Mouse (Mus musculus): ENCODE measurements around the gene Snrpd2. TPM values are rescaled to one million over a fixed set of nuclear protein-coding genes. Genes with fewer than 3 reads are reported as not detected.

Snrpd2 gene
- polyA plus RNA-seq, 1 experiment: 19.0 TPM

DNA sequence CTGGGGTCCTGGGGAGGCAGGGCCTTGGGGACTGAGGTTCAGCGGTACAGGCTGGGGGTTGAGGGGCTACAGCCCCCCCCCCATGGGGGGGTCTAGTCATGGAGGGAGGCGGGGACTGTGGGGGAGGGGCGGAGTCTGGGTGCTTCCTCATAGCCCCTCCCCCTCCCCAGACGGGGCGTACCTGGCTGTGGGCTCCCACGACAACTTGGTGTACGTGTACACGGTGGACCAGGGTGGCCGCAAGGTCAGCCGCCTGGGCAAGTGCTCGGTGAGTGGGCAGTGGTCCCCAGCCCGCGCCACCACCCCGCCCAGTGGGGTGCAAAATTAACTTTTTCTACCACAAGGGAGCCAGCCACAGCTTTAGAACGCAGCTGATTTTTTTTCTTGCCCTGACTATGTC is 52.1 kb downstream of the Snrpd2 start:
- Histone ChIP-seq H3K4me3 (ENCODE audit: extremely low read depth, insufficient read depth, insufficient read length) (no peak overlapping the region), H3K27ac (ENCODE audit: insufficient read depth, low read length) (no peak overlapping the region), H3K36me3 (ENCODE audit: control insufficient read depth, insufficient read depth, low read length) (no peaks in the 10 kb centered on the region; the same call in 1 of the 2 replicates), H3K27me3 (ENCODE audit: control insufficient read depth, insufficient read depth, low read length) (no peaks in the 10 kb centered on the region), H3K4me1 (ENCODE audit: control insufficient read depth, insufficient read depth, insufficient read length) (no peaks in the 10 kb centered on the region)
- no peak for TF ChIP-seq CTCF (IDR thresholded peaks at IDR 0.05; ENCODE audit: extremely low read depth, insufficient read depth, insufficient read length, insufficient replicate concordance)
- TF ChIP-seq POLR2A (IDR thresholded peaks at IDR 0.05; ENCODE audit: low read depth, low read length): no peak
- DNase-seq (ENCODE audit: low read depth in 1 of 2, low spot score in 2 of 2): no peak
- WGBS: 86% methylated on average over 15 of the region's 15 CpGs

DNA sequence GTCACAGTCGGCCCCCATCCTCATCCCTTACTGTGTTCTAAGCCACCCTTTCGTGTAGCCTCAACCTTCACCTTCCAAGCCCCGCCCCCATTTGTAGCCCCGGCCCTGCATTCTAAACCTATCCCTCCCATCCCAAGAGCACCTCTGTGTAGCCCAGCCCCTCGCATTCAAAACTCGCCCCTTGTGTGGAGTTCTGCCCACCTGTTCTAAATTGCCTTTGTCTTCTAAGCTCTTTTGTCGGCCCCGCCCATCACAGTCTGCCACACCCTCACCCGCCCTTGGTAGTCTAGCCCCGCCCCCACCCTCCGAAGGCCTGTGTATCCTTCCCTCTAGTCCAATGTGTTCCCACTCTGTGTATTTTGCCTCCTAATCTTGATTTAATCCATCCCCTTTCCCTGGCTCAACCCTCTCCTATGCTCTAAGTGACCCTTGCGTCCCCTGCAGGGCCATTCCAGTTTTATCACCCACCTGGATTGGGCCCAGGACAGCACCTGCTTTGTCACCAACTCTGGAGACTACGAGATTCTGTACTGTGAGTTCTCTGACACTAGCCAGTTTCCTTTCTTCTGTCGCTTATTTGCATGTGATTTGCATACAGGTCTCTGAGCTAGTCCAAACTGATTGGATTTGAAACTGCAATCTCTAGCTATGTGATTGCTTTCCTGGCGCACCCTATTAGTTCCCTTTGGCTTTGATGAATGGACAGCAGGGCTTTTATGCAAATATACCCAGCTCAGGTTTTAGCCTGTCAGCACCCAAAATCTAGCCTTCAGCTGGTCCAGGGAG is 52.7 kb downstream of the Snrpd2 start:
- H3K36me3 ChIP-seq (ENCODE audit: control insufficient read depth, insufficient read depth, low read length): no peaks in the 10 kb centered on the region; the same call in 1 of the 2 replicates
- H3K27ac ChIP-seq (ENCODE audit: insufficient read depth, low read length): no peak overlapping the region
- no peaks in the 10 kb centered on the region for H3K4me1 ChIP-seq (ENCODE audit: control insufficient read depth, insufficient read depth, insufficient read length)
- TF ChIP-seq CTCF (IDR thresholded peaks at IDR 0.05; ENCODE audit: extremely low read depth, insufficient read depth, insufficient read length, insufficient replicate concordance) (no peak), POLR2A (IDR thresholded peaks at IDR 0.05; ENCODE audit: low read depth, low read length) (no peak)
- 83% methylated on average over 15 of the region's 15 CpGs for WGBS
- DNase-seq (ENCODE audit: low read depth in 1 of 2, low spot score in 2 of 2): no peak
- H3K4me3 ChIP-seq (ENCODE audit: extremely low read depth, insufficient read depth, insufficient read length): no peak overlapping the region
- no peaks in the 10 kb centered on the region for H3K27me3 ChIP-seq (ENCODE audit: control insufficient read depth, insufficient read depth, low read length)

Other genes with a start within 250 kb of the Snrpd2 start
- 13.0 and 25.5 TPM in 2 replicates for gene Ccdc61, start 239.3 kb upstream of the Snrpd2 start, polyA plus RNA-seq (2012; rRNA removed)
- 0.68 and 0.90 TPM in 2 replicates for gene Nova2, start 223.8 kb upstream of the Snrpd2 start, polyA plus RNA-seq (2012; rRNA removed)
- not detected in 2 replicates for gene Nanos2, start 162.3 kb upstream of the Snrpd2 start, polyA plus RNA-seq (2012; rRNA removed)
- 2.5 and 4.0 TPM in 2 replicates for gene Mypop, start 158.5 kb upstream of the Snrpd2 start, polyA plus RNA-seq (2012; rRNA removed)
- 23.8 and 32.9 TPM in 2 replicates for gene Irf2bp1, start 145.7 kb upstream of the Snrpd2 start, polyA plus RNA-seq (2012; rRNA removed)
- gene Foxa3, start 126.2 kb upstream of the Snrpd2 start, polyA plus RNA-seq (2012; rRNA removed): 0.38 and 0.49 TPM in 2 replicates
- gene Sympk, start 125.3 kb upstream of the Snrpd2 start, polyA plus RNA-seq (2012; rRNA removed): 67.2 and 88.3 TPM in 2 replicates
- 0.06 TPM in 1 of 2 replicates, not detected in the other for gene Rsph6a, start 95.0 kb upstream of the Snrpd2 start, polyA plus RNA-seq (2012; rRNA removed)
- gene Dmwd, start 73.5 kb upstream of the Snrpd2 start, polyA plus RNA-seq (2012; rRNA removed): 26.6 and 31.9 TPM in 2 replicates
- gene Dmpk, start 65.9 kb upstream of the Snrpd2 start, polyA plus RNA-seq (2012; rRNA removed): 175 and 182 TPM in 2 replicates
- 9.1 and 9.8 TPM in 2 replicates for gene Six5, start 55.1 kb upstream of the Snrpd2 start, polyA plus RNA-seq (2012; rRNA removed)
- 0.02 TPM in 1 of 2 replicates, not detected in the other for gene Gm4969, start 31.4 kb upstream of the Snrpd2 start, polyA plus RNA-seq (2012; rRNA removed)
- 15.4 and 16.5 TPM in 2 replicates for gene Fbxo46, start 29.9 kb upstream of the Snrpd2 start, polyA plus RNA-seq (2012; rRNA removed)
- 7.7 and 12.3 TPM in 2 replicates for gene Qpctl, start 431 bp upstream of the Snrpd2 start, polyA plus RNA-seq (2012; rRNA removed)
- gene Gipr, start 16.4 kb downstream of the Snrpd2 start, polyA plus RNA-seq (2012; rRNA removed): 0.07 and 0.08 TPM in 2 replicates
- 27.4 and 27.9 TPM in 2 replicates for gene Eml2, start 26.7 kb downstream of the Snrpd2 start, polyA plus RNA-seq (2012; rRNA removed)
- 6.5 and 9.3 TPM in 2 replicates for gene Gpr4, start 62.8 kb downstream of the Snrpd2 start, polyA plus RNA-seq (2012; rRNA removed)
- gene Opa3, start 78.6 kb downstream of the Snrpd2 start, polyA plus RNA-seq (2012; rRNA removed): 14.7 and 17.7 TPM in 2 replicates
- 335 and 437 TPM in 2 replicates for gene Vasp, start 122.1 kb downstream of the Snrpd2 start, polyA plus RNA-seq (2012; rRNA removed)
- 2.1 and 3.3 TPM in 2 replicates for gene Ppm1n, start 130.3 kb downstream of the Snrpd2 start, polyA plus RNA-seq (2012; rRNA removed)
- gene Rtn2, start 132.9 kb downstream of the Snrpd2 start, polyA plus RNA-seq (2012; rRNA removed): 7.7 and 9.1 TPM in 2 replicates
- gene Fosb, start 160.3 kb downstream of the Snrpd2 start, polyA plus RNA-seq (2012; rRNA removed): 1.6 and 1.9 TPM in 2 replicates
- gene Ercc1, start 195.1 kb downstream of the Snrpd2 start, polyA plus RNA-seq (2012; rRNA removed): 28.2 and 29.9 TPM in 2 replicates
- 5.8 and 5.9 TPM in 2 replicates for gene Cd3eap, start 209.8 kb downstream of the Snrpd2 start, polyA plus RNA-seq (2012; rRNA removed)
- gene Ppp1r13l, start 210.0 kb downstream of the Snrpd2 start, polyA plus RNA-seq (2012; rRNA removed): 2.2 and 2.5 TPM in 2 replicates
- gene Ercc2, start 232.3 kb downstream of the Snrpd2 start, polyA plus RNA-seq (2012; rRNA removed): 51.8 and 62.2 TPM in 2 replicates

Measured in spleen, adult 2 months (tissue).